Mouse (Mus musculus): ENCODE results near the gene Tanc1. TPM values are rescaled to one million over a fixed set of nuclear protein-coding genes. Genes with fewer than 3 reads are reported as not detected.
A peak's percentile ranks its signal among the peaks of the same experiment; 100 is the strongest.

The Tanc1 gene
- total RNA-seq, 2 experiments from 2014 or later = 10.5 to 13.4 TPM

- intact Hi-C loops (cut with DNase I; ENCODE audit: low total_unique reads) = no loop called here
- no peak for DNase-seq
Measured at GRCm38 (mm10) chr2:59706806-59707205, 95.0 kb downstream of the Tanc1 start.

- no peak for DNase-seq
- intact Hi-C loops (cut with DNase I; ENCODE audit: low total_unique reads) = no loop called here
Measured at GRCm38 (mm10) chr2:59707922-59708706, 96.3 kb downstream of the Tanc1 start.

GRCm38 (mm10) chr2:59710771-59711170 lies 98.9 kb downstream of the Tanc1 start:
- no peak for DNase-seq
- intact Hi-C loops (cut with DNase I; ENCODE audit: low total_unique reads) = no loop called here

- intact Hi-C loops (cut with DNase I; ENCODE audit: low total_unique reads) = no loop called here
- no peak for DNase-seq
Measured at GRCm38 (mm10) chr2:59711992-59712391, 100.2 kb downstream of the Tanc1 start.

- intact Hi-C loops (cut with DNase I; ENCODE audit: low total_unique reads) = no loop called here
- no peak for DNase-seq
Measured at GRCm38 (mm10) chr2:59712484-59712883, 100.6 kb downstream of the Tanc1 start.

GRCm38 (mm10) chr2:59713626-59714556 lies 102.0 kb downstream of the Tanc1 start:
- intact Hi-C loops (cut with DNase I; ENCODE audit: low total_unique reads) = no loop called here
- no peak for DNase-seq

- intact Hi-C loops (cut with DNase I; ENCODE audit: low total_unique reads) = no loop called here
- DNase-seq = no peak
Measured at GRCm38 (mm10) chr2:59714992-59715391, 103.2 kb downstream of the Tanc1 start.

- intact Hi-C loops (cut with DNase I; ENCODE audit: low total_unique reads) = no loop called here
- no peak for DNase-seq
Measured at GRCm38 (mm10) chr2:59716461-59716860, 104.6 kb downstream of the Tanc1 start.

- no peak for DNase-seq
- intact Hi-C loops (cut with DNase I; ENCODE audit: low total_unique reads) = no loop called here
Measured at GRCm38 (mm10) chr2:59717746-59718294, 106.0 kb downstream of the Tanc1 start.

GRCm38 (mm10) chr2:59718601-59719416 lies 107.0 kb downstream of the Tanc1 start:
- intact Hi-C loops (cut with DNase I; ENCODE audit: low total_unique reads) = no loop called here

GRCm38 (mm10) chr2:59719831-59720230 lies 108.0 kb downstream of the Tanc1 start:
- DNase-seq = no peak
- intact Hi-C loops (cut with DNase I; ENCODE audit: low total_unique reads) = no loop called here

More at GRCm38 (mm10) chr2:59718601-59719416, 107.0 kb downstream of the Tanc1 start:
- DNase-seq = no peak

- intact Hi-C loops (cut with DNase I; ENCODE audit: low total_unique reads) = no loop called here
- DNase-seq = peak; percentile 23
Measured at GRCm38 (mm10) chr2:59721119-59721518, 109.3 kb downstream of the Tanc1 start.

GRCm38 (mm10) chr2:59721758-59722157 lies 109.9 kb downstream of the Tanc1 start:
- DNase-seq = no peak
- intact Hi-C loops (cut with DNase I; ENCODE audit: low total_unique reads) = no loop called here

GRCm38 (mm10) chr2:59723311-59723710 lies 111.5 kb downstream of the Tanc1 start:
- intact Hi-C loops (cut with DNase I; ENCODE audit: low total_unique reads) = no loop called here
- DNase-seq = no peak

- intact Hi-C loops (cut with DNase I; ENCODE audit: low total_unique reads) = no loop called here
Measured at GRCm38 (mm10) chr2:59725518-59726185, 113.8 kb downstream of the Tanc1 start.

GRCm38 (mm10) chr2:59731831-59732230 lies 120.0 kb downstream of the Tanc1 start:
- intact Hi-C loops (cut with DNase I; ENCODE audit: low total_unique reads) = no loop called here
- DNase-seq = no peak

More at GRCm38 (mm10) chr2:59725518-59726185, 113.8 kb downstream of the Tanc1 start:
- no peak for DNase-seq

- intact Hi-C loops (cut with DNase I; ENCODE audit: low total_unique reads) = no loop called here
- no peak for DNase-seq
Measured at GRCm38 (mm10) chr2:59733410-59733809, 121.6 kb downstream of the Tanc1 start.

- intact Hi-C loops (cut with DNase I; ENCODE audit: low total_unique reads) = no loop called here
- DNase-seq = no peak
Measured at GRCm38 (mm10) chr2:59736401-59736898, 124.6 kb downstream of the Tanc1 start.

GRCm38 (mm10) chr2:59737368-59737767 lies 125.5 kb downstream of the Tanc1 start:
- no peak for DNase-seq
- intact Hi-C loops (cut with DNase I; ENCODE audit: low total_unique reads) = no loop called here
